Mouse (Mus musculus): ENCODE data around the gene Pbld2.

Gene Pbld2

DNA sequence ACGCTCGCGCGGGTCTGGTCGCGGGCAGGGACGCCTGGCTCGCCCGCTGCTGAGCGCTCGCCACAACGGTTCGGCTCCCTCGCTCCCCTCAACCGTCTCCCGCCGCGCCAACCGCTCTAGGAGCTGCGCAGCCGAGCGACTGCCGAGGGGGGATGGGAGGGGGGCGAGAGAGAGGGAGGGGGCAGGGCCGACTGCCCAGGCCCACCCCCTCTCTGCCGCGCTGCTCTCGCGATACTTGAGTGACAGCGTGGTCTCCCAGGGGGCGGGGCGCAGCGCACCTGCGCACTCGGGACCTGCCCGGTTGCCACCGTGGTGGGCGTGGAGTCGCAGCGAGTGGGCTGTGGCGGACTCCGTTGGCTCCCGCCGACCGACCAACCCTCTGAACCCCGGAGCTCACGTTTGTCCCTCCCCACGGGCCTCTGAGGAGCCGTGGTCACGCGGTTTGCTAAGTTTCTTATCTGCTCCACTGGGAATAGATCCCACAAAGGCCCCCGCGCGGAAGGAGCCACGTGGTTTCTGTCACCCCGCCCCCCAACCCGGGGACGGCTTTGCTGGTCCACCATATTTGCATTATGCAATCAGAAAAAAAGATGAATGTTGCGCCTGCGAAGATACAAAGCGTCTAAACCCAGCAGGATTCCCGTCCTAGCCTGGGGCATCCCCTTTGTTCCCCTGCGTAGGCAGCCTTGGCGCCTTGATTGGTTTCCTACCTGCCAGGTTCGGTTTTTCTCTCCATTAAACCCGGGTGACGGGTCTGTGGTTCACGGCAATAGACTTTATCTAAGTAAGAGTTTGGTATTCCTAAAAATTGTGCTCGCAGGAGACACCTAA is at the start of gene Pbld2, which contains the start of gene Hnrnph3:
Gene Pbld2 (plus strand): TSS at position 567 of the 831 bp plus-strand sequence.
Gene Hnrnph3 (minus strand): TSS at position 469 of the 831 bp plus-strand sequence.
- DNase-seq, result peak; percentile 98

GRCm38 (mm10) chr10:62979667-62980038 is 44.5 kb upstream of the Pbld2 start:
- DNase-seq, result no peak

DNA sequence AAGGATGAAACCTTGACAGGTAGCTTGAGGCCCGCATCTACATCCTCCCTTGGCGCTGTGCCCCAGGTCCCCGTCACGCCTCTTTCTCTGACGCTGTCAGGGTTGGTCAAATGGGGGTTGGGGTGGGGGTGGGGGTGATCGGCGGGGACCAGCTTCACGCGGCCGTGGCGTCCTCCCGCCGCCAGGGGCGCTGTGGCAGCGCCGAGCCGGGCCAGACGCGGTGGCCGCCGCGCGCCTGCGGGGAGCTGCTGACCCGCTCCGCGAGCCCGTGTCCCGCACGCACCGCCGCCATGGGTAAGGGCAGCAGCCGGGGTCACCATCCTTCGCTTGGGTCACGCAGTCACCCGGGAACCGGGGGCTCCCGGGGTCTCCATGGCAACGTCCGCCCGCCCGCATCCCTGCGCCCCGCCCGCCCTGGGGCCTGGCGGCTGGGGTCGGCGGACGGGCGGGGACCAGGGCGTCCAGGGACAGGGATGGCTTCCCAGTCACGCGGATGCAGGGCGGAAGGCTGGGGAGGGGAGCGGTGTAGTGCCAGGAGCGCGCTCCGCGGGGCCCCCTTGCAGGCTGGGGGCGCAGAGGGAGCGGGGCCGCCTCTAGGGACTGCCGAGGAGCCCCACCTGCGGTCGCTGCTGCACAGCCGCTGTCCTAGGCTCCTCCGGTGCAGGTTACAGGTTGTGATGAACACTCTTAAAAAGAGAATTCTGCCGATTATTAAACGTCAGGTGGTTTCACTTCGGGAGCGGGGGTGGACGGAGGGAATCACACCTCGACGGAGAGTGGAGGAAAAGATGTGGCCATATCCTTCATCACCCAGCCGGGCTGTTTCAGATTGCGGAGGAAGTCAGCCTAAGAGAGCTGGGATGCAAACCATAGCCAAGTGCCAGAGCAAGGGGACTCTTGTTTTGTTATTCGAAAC is 43.8 kb upstream of the Pbld2 start, which contains the start of gene Rufy2:
Gene Rufy2 (plus strand): TSS at position 185 of the 916 bp plus-strand sequence.
- peak; percentile 80 for DNase-seq

DNA sequence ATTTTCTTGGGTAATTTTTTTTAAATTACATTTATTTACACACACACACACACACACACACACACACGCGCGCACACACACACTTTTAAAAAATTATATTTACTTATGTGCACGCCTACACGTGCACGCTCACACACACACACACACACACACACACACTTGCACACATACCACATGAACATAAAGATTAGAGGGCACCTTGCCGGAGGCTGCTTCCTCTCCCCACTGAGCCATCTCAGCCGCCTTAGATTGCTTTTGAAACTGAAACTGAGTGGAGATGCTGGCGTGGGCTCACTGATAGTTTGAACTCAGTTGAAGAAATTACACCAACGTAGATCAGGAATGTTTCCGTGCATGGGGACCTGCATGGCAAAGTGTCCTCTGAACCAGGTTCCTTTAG is 40.0 kb upstream of the Pbld2 start:
- no peak for DNase-seq

- DNase-seq, result no peak
Measured at GRCm38 (mm10) chr10:62984495-62984894, 39.6 kb upstream of the Pbld2 start.

DNA sequence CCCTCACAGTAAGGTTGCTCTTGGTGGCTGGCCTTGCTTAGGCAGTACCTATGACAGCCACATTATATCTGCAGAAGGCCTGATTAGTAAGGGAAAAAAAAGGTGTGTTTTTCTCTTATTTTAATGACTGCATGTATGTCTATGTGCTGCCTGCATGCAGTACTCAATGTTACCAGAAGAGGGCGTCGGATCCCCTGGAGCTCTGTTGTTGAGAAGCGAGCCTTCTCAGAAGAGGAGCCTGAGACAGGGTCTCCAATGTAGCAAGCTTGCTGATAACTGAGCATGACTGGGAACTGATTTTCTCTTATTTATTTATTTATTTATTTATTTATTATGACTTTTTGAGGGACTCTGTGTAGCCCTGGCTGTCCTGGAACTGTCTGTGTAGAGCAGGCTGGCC is 36.8 kb upstream of the Pbld2 start:
- DNase-seq, result peak; percentile 64

DNA sequence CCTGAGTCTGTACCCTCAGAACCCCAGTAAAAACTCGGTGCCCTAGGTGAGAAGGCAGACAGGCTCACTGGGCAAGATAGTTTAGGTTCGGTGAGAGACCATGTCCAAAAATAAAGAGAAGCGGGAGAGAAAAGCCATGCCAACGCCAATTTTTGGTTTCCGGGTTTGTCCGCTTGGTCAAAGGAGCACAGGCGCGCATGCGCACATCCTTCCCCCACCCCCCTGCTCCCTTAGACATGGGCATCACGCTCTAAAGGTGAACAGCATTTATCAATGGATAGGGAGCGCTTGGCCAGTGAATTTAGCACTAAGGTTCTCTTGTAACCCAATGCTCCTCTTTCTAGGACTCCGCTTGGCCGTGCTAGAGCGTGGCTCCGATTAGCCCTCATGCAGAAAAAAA is 33.5 kb upstream of the Pbld2 start:
- DNase-seq, result no peak

DNA sequence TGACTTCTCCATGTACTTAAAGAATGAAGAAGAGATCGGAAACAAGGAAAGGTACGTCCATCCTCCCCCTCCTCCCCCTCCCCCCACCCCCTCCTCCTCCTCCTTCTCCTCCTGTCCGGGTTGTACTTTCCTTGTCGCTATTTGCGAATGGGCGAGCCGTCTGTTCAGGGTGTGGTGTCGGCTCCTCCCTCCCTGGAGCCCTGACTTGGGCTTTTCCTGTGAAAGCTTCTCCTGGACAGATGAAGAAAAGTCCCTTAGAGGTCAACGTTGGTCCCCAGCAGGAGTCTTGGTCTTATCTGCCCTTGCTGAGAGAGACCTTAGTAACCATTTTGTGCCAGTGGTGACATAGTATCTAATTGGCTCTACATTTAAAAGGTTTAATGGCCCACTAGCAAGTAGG is 30.1 kb upstream of the Pbld2 start:
- no peak for DNase-seq

DNA sequence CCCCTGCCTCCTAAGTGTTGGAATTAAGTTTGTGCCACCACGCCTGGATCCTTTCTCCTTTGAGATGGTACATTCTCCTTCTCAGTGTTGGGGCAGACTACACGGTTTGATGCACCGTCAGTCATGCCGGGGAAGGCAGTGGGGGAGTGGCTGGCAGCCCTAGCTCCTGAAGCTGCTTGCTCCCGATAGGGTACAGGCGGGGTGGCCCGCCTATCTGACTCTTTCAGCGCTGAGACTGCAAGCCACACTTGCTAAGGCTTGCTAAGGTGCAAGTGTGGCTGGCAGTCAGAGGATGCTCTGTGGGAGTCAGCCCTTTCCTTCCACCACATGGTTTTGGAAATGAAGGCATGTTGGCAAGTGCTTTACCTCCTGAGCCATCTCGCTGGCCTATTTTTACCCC is 23.5 kb upstream of the Pbld2 start:
- DNase-seq, result peak; percentile 69

- no peak for DNase-seq
Measured at GRCm38 (mm10) chr10:63003252-63003651, 20.9 kb upstream of the Pbld2 start.

GRCm38 (mm10) chr10:63004556-63004955 is 19.6 kb upstream of the Pbld2 start:
- DNase-seq, result no peak

DNA sequence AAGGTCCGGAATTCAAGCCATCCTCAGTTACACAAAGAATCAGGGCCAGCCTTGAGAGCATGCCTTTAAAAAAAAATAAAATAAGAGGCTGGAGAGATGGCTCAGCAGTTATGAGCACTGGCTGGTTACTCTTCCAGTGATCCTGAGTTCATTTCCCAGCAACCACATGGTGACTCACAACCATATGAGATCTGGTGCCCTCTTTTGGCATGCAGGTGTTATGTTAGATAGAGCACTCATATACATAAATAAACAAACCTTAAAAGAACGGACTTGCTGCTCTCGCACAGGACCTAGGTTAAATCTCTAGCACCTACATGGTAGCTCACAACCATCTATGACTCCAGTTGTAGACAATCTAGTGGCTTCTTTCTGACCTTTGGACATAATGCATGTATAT is 15.9 kb upstream of the Pbld2 start:
- DNase-seq, result no peak

DNA sequence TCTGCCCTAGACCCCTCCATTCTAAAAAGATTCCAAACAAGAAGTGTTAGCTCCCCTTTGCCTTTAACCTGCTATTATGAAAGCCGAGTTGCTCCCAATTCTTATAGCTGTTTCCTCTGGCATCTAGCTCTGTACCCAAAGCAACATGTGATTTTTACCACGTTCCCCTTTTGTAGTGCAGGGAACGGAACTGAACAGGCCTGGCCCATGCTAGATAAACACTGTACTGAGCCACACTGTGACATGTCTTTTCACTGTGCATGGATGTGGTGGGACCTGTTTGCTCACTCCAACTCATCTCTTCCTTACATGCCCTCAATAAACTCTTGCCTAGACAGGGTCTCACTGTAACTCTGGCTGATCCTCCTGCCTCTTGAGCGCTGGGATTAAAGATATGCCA is 13.8 kb upstream of the Pbld2 start:
- DNase-seq, result no peak

DNA sequence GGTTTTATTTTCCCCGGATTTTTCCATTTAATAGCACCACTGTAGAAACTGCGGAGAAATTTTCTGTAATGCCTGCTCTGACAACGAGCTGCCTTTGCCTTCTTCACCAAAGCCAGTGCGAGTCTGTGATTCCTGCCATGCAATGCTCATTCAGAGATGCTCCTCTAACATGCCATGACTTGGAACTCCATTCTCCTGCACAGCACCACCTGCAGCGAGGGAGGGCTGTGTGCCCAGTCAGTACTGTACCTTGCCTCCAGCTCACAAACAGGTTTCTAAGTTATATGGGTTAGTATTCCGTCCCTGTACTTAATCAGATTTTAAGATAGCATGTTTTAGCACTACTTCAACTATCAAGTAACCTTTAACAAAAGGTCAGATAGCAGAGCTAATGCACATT is 12.6 kb upstream of the Pbld2 start:
- DNase-seq, result no peak

DNA sequence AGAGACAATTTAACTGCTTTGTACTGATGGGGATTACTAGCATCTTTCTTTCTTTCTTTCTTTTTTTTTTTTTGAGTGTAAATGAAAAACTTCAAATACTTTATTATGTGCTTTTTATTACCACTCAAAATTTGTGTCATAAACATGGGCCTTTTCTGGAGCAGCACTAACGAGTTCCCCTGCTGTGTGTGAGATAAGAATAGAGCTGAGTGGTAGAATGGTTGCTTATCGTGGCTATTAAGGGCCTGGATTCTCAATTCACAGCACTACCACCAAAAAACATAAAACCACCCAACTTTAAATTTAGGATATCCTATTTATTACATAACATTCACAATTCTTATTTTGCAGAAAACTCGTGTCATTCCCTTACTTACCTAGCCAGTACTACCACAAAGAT is 10.6 kb upstream of the Pbld2 start:
- no peak for DNase-seq

- DNase-seq, result no peak
Measured at GRCm38 (mm10) chr10:63014168-63014567, 9.9 kb upstream of the Pbld2 start.

DNA sequence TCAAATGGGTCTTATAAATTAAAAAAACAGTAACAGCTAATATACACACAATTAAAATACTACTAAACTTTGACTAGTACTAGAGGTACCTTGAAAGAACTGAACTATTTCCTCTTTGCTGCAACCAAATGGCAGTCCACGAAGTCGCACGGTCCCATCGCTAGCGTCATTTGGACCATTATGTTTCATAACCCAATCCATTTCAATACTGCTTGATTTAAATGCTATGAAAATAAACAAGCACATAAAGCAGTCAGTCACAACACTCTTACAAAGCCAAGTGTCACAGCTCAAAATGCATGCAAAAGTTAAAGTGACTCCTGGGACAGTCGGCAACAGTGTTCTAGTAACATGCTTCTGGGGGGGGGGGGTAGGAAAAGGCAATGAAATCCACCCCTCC is 4.8 kb upstream of the Pbld2 start:
- no peak for DNase-seq

GRCm38 (mm10) chr10:63021702-63022101 is 2.4 kb upstream of the Pbld2 start:
- no peak for DNase-seq

DNA sequence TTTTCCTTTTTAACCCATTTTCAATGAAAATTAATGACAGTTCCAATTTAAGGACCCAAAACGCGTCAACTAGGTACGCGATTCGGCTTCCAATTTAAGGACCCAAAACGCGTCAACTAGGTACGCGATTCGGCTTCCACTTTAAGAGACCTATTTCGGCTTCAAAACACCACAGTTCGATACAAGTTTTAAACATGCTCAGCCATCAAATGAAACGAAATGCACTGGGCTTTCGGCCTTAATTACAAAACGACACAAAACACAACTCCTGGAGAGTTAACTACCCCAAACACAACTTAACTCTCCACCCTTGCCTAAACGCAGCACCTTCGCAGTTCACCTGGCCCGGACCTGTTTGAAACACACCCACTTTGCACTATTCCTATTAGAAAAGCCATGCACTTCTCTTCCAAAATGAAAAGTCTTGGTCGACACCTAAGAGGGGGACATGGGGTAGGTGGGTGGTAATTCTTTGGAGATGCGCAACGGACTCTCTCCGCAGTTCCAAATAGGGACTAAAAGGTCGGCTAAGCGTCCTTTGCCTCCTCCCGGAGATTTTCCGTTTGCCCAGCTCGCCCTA is 1.5 kb upstream of the Pbld2 start:
- DNase-seq, result peak; percentile 16

GRCm38 (mm10) chr10:63023121-63023748 is 880 bp upstream of the Pbld2 start:
- DNase-seq, result peak; percentile 64

GRCm38 (mm10) chr10:63024580-63024910 is 430 bp downstream of the Pbld2 start:
- peak; percentile 62 for DNase-seq

DNA sequence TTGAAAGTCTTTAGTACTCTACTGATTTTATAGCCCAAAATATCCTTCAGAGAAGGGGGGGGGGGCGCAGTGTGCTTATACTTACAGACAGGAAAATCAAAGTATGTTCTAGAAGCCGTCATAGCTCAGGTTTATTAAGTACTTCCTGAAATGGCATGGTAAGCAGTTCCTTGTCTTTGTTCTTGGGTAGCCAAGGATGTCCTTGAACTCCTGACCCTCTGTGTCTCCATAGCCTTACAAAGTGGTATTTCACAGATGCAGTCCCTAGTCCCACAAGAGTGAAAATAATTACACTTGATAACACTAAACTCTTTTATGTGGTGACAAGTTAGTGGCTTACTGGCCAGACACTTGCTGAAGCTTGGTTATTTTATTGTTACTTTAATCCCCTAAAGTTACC is 901 bp downstream of the Pbld2 start:
- no peak for DNase-seq

- no peak for DNase-seq
Measured at GRCm38 (mm10) chr10:63025491-63026011, 1.4 kb downstream of the Pbld2 start.

All from liver (tissue).